ENCODE assay signal across 27 mouse cellular contexts in the genomic region with DNA sequence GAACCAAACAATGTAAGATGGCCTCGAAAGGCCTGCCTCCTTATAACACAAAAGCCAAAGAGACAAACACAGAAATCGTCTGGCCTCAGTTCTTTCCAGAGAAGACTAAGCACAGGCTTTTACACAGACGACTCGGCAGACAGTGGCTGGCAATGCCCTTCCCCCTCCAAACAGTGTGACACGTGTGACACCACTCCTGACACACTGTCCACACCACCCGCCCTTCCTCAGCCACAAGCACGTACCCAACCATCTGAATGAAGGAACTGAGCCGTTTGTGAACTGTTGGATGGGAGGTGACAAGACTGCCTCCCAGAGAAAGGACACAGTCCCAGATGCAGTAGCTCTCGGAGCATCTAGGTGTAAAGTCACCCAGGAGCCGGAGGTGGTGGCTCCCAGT.
"Had no signal": no experiment of that assay in that cellular context is flagged by ENCODE, and none has a peak within 500 bp of the region (broad histone marks: within the 10 kb centered on the region; RNA-seq: fewer than 3 reads in every experiment).

No protein-coding gene starts in this region.

- H3K27ac ChIP-seq: gastrocnemius, adult 2 months; heart, adult 2 months; heart, embryonic 13.5 days; heart, embryonic 15.5 days; hindbrain, embryonic 13.5 days; hindbrain, embryonic 15.5 days; hindbrain, postnatal 0 days; kidney, embryonic 15.5 days; kidney, postnatal 0 days; limb, embryonic 13.5 days; limb, embryonic 15.5 days; liver, embryonic 12.5 days had no signal

- H3K4me1 ChIP-seq: heart, embryonic 13.5 days; heart, embryonic 15.5 days; hindbrain, embryonic 13.5 days; hindbrain, embryonic 15.5 days; kidney, embryonic 15.5 days; limb, embryonic 13.5 days; limb, embryonic 15.5 days had no signal

- H3K9ac ChIP-seq: heart, embryonic 13.5 days; heart, embryonic 15.5 days; hindbrain, embryonic 13.5 days; hindbrain, embryonic 15.5 days; kidney, embryonic 15.5 days; limb, embryonic 13.5 days; limb, embryonic 15.5 days; liver, embryonic 12.5 days had no signal

- ATAC-seq: hindbrain, postnatal 0 days; intestine, embryonic 16.5 days; liver, embryonic 12.5 days had no signal

- H3K4me3 ChIP-seq: gastrocnemius, adult 2 months; heart, adult 2 months; heart, embryonic 13.5 days; heart, embryonic 15.5 days; hindbrain, embryonic 13.5 days; hindbrain, embryonic 15.5 days; kidney, embryonic 15.5 days; limb, embryonic 13.5 days; limb, embryonic 15.5 days; liver, embryonic 12.5 days had no signal

- H3K27me3 ChIP-seq: heart, embryonic 13.5 days; heart, embryonic 15.5 days; hindbrain, embryonic 13.5 days; hindbrain, embryonic 15.5 days; kidney, embryonic 15.5 days; limb, embryonic 13.5 days; limb, embryonic 15.5 days; liver, embryonic 12.5 days had no signal

- DNase-seq: gastrocnemius, adult 2 months; gastrocnemius, postnatal 10 days; gastrocnemius, postnatal 25 days; heart, adult 11 months; heart, adult 2 months; heart, postnatal 14 days; heart, postnatal 36 days; kidney, adult 11 months; kidney, adult 2 months; kidney, adult 9 months; kidney, postnatal 14 days; kidney, postnatal 36 days; layer of hippocampus, adult 9-11 months; layer of hippocampus, postnatal 36 days; left cerebral cortex, postnatal 4 days had no signal

- H3K4me2 ChIP-seq: heart, embryonic 11.5 days; heart, embryonic 13.5 days; heart, embryonic 15.5 days; hindbrain, embryonic 13.5 days; hindbrain, embryonic 15.5 days; kidney, embryonic 15.5 days; limb, embryonic 13.5 days; limb, embryonic 15.5 days; liver, embryonic 12.5 days had no signal

- H3K9me3 ChIP-seq: heart, embryonic 13.5 days; heart, embryonic 15.5 days; hindbrain, embryonic 13.5 days; hindbrain, embryonic 15.5 days; kidney, embryonic 15.5 days; limb, embryonic 13.5 days; limb, embryonic 15.5 days; liver, embryonic 12.5 days had no signal
